Mouse (Mus musculus) Muller cell, postnatal 12 days (primary cell): ENCODE results near the gene Ccdc70.
"Not testable (repeated sequence)": the region's sequence is repeated elsewhere in the genome, so short reads cannot be mapped to it uniquely, and the experiment has no call there.

Experiments
- DNase-seq: peaks from one replicate; pipeline ENCODE4 v3.0.0-alpha.2; 2015; ENCODE audit errors: inconsistent ontology term

Ccdc70 gene

GRCm38 (mm10) chr8:21969475-21969874, at the start of gene Ccdc70:
Gene Ccdc70, plus strand, starts transcription at chr8:21969775.
- DNase-seq: no peak

GRCm38 (mm10) chr8:21930754-21931153, 38.8 kb upstream of the Ccdc70 start:
- DNase-seq: not testable (repeated sequence)

- DNase-seq: no peak
Measured at GRCm38 (mm10) chr8:21932610-21933009, 37.0 kb upstream of the Ccdc70 start, which contains the start of gene Defb15. Gene Defb15, minus strand, starts transcription at chr8:21932710.

GRCm38 (mm10) chr8:21938052-21938451, 31.5 kb upstream of the Ccdc70 start, which contains the start of gene Defb35:
Gene Defb35, plus strand, starts transcription at chr8:21938352.
- DNase-seq: not testable (repeated sequence)

GRCm38 (mm10) chr8:21946462-21946861, 23.1 kb upstream of the Ccdc70 start, which contains the start of gene Defb13:
Gene Defb13, plus strand, starts transcription at chr8:21946762.
- no peak for DNase-seq

- DNase-seq: peak; percentile 31
Measured at GRCm38 (mm10) chr8:21947311-21948017, 22.1 kb upstream of the Ccdc70 start.

- peak; percentile 29 for DNase-seq
Measured at GRCm38 (mm10) chr8:21955321-21955720, 14.3 kb upstream of the Ccdc70 start.

GRCm38 (mm10) chr8:21956336-21956735, 13.2 kb upstream of the Ccdc70 start:
- DNase-seq: no peak

GRCm38 (mm10) chr8:21958414-21958813, 11.2 kb upstream of the Ccdc70 start, which contains the start of gene Fam90a1a:
Gene Fam90a1a, plus strand, starts transcription at chr8:21958714.
- no peak for DNase-seq

GRCm38 (mm10) chr8:21966646-21967045, 2.9 kb upstream of the Ccdc70 start:
- no peak for DNase-seq

- peak; percentile 59 for DNase-seq
Measured at GRCm38 (mm10) chr8:21978193-21978592, 8.6 kb downstream of the Ccdc70 start.

GRCm38 (mm10) chr8:21981664-21982337, 12.2 kb downstream of the Ccdc70 start:
- peak; percentile 22 for DNase-seq

GRCm38 (mm10) chr8:21992184-21992583, 22.6 kb downstream of the Ccdc70 start:
- DNase-seq: peak; percentile 38

- no peak for DNase-seq
Measured at GRCm38 (mm10) chr8:21995181-21995580, 25.6 kb downstream of the Ccdc70 start.

- DNase-seq: no peak
Measured at GRCm38 (mm10) chr8:22004750-22005522, 35.4 kb downstream of the Ccdc70 start.

GRCm38 (mm10) chr8:22006423-22006822, 36.8 kb downstream of the Ccdc70 start:
- DNase-seq: no peak

GRCm38 (mm10) chr8:22009403-22009802, 39.8 kb downstream of the Ccdc70 start:
- DNase-seq: peak; percentile 16

GRCm38 (mm10) chr8:22013034-22013707, 43.6 kb downstream of the Ccdc70 start:
- DNase-seq: peak; percentile 42

GRCm38 (mm10) chr8:22017731-22018130, 48.2 kb downstream of the Ccdc70 start:
- DNase-seq: no peak

GRCm38 (mm10) chr8:22019498-22019897, 49.9 kb downstream of the Ccdc70 start:
- no peak for DNase-seq

GRCm38 (mm10) chr8:22022244-22022643, 52.7 kb downstream of the Ccdc70 start:
- DNase-seq: no peak
